Mouse (Mus musculus): ENCODE data around the gene Zfp266. TPM values are rescaled to one million over a fixed set of nuclear protein-coding genes. Genes with fewer than 3 reads are reported as not detected.

Zfp266 gene
- polyA plus RNA-seq, 1 experiment, result 12.1 TPM

DNA sequence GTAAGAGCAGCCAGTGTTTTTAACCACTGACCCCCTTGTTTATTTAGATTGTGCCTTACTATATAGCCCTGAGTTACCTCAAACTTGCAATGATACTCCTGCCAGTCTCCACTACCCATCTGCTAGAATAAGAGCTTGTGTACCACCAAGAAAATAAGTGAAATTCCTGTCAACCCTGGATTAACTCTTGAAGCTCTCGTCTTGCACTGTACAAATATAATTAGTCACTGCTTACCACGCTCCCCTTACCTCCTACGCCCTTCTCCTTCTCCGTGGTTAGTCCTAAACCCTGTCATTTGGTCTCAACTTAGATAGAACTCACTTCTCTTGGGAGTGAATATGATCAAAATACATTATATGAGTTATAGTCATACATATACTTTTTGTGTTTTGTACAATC, 2.5 kb downstream of the Zfp266 start:
- Histone ChIP-seq H3K4me1 (replicated peaks; ENCODE audit: control insufficient read depth, insufficient read depth, low read length) (peaks cover 11% of the 10 kb centered on the region), H3K4me3 (ENCODE audit: control insufficient read depth, insufficient read depth, low read length) (no peak overlapping the region), H3K27me3 (ENCODE audit: control insufficient read depth, insufficient read depth, low read length) (no peaks in the 10 kb centered on the region), H3K36me3 (ENCODE audit: control insufficient read depth, insufficient read depth, low read length) (peaks cover 16% of the 10 kb centered on the region; the same call in 1 of the 2 replicates), H3K27ac (ENCODE audit: control insufficient read depth, insufficient read depth, low read length) (no peak overlapping the region)
- no peak for DNase-seq
- no peak for TF ChIP-seq POLR2A (IDR thresholded peaks at IDR 0.05; ENCODE audit: control insufficient read depth, extremely low read depth, insufficient read depth, low read length, poor library complexity)
- 88% methylated on average over 4 of the region's 4 CpGs for WGBS

DNA sequence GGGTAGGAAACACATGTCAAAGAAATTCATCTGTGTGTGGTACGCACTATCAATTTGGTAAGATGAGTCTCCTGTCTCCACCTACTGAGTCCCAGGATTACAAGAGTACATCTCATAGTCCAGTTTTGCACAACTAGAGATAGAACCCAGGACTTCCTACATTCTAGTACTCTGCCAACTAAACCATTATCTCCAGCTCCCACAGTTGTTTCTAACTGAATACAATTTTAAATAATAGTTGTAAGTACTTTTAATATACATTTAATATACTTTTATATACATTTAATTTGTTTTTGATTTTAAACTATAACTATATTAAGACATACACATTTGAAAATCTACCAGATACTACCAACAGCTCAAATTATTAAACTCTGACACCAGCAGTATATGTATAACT, 3.5 kb downstream of the Zfp266 start:
- Histone ChIP-seq H3K27ac (ENCODE audit: control insufficient read depth, insufficient read depth, low read length) (no peak overlapping the region), H3K27me3 (ENCODE audit: control insufficient read depth, insufficient read depth, low read length) (no peaks in the 10 kb centered on the region), H3K4me3 (ENCODE audit: control insufficient read depth, insufficient read depth, low read length) (no peak overlapping the region), H3K4me1 (replicated peaks; ENCODE audit: control insufficient read depth, insufficient read depth, low read length) (peaks cover 11% of the 10 kb centered on the region), H3K36me3 (ENCODE audit: control insufficient read depth, insufficient read depth, low read length) (peaks cover 22% of the 10 kb centered on the region)
- 95% methylated on average over 1 of the region's 1 CpGs for WGBS
- DNase-seq, result no peak
- TF ChIP-seq CTCF (IDR thresholded peaks at IDR 0.05; ENCODE audit: borderline replicate concordance, control insufficient read depth, extremely low read depth, insufficient read depth, low read length, poor library complexity) (no peak), POLR2A (IDR thresholded peaks at IDR 0.05; ENCODE audit: control insufficient read depth, extremely low read depth, insufficient read depth, low read length, poor library complexity) (no peak)

DNA sequence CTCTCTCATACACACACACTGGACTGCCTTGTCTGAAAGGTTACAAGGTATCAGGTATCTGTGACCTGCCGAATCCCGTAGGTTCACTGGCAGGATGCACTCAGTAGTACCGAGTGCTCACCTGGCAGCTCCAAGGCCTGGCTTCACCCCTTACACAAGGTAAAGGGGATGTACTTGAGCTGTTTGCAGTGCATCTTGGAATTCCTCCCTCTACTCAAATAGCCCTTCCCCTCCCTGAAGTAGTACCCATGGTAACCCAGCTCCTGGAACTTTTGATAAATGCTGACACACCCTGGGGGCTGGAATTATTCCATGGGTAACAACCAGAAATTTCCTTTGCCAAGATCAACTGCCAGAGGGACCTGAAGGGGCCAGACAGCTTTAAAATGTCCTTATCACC, 7.2 kb downstream of the Zfp266 start:
- no peak for TF ChIP-seq CTCF (IDR thresholded peaks at IDR 0.05; ENCODE audit: borderline replicate concordance, control insufficient read depth, extremely low read depth, insufficient read depth, low read length, poor library complexity)
- no peak for TF ChIP-seq POLR2A (IDR thresholded peaks at IDR 0.05; ENCODE audit: control insufficient read depth, extremely low read depth, insufficient read depth, low read length, poor library complexity)
- peaks cover 1% of the 10 kb centered on the region; the same call in 1 of the 2 replicates for H3K4me1 ChIP-seq (replicated peaks; ENCODE audit: control insufficient read depth, insufficient read depth, low read length)
- no peaks in the 10 kb centered on the region for H3K27me3 ChIP-seq (ENCODE audit: control insufficient read depth, insufficient read depth, low read length)
- 92% methylated on average over 3 of the region's 3 CpGs for WGBS
- DNase-seq, result no peak
- H3K4me3 ChIP-seq (ENCODE audit: control insufficient read depth, insufficient read depth, low read length), result no peak overlapping the region
- H3K27ac ChIP-seq (ENCODE audit: control insufficient read depth, insufficient read depth, low read length), result no peak overlapping the region
- peaks cover 22% of the 10 kb centered on the region for H3K36me3 ChIP-seq (ENCODE audit: control insufficient read depth, insufficient read depth, low read length)

DNA sequence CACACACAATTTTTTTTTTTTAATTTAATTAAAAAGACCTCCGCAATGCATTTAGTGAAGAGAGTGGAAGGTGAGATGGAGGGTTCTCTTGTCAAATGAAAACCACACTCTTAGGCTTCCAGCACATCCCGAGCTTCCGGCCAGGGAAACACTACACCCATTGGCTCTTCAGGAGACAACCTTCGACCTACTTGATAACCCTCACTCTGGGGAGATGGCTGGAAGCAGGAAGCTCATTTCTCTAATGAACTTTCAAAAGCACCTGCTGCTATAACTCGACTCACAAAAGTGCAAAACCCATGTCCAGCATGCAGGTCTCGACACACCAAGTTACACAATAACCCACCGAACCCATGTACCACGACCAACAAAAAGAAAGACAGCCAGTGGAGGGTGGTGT, 8.5 kb downstream of the Zfp266 start:
- 93% methylated on average over 8 of the region's 8 CpGs for WGBS

DNA sequence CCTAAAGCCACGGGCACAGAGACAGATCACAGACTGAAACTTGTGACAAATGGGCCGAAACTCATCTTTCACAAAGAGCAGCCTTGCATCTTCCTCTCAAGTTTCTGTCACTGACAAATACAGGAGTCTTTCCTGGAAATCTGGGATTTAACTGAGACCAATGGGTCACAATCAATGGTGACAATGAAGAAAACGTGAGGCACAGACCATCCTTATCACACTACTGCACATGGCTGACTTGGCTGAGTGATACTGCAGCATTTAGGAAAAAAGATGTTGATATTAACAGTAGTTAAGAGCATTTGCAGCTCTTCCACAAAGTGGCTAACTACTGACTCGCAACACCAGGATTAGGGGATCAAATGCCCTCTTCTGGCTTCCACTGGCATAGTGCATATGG, 9.6 kb downstream of the Zfp266 start:
- Histone ChIP-seq H3K36me3 (ENCODE audit: control insufficient read depth, insufficient read depth, low read length) (peaks cover 25% of the 10 kb centered on the region), H3K4me1 (replicated peaks; ENCODE audit: control insufficient read depth, insufficient read depth, low read length) (no peaks in the 10 kb centered on the region), H3K27me3 (ENCODE audit: control insufficient read depth, insufficient read depth, low read length) (no peaks in the 10 kb centered on the region), H3K4me3 (ENCODE audit: control insufficient read depth, insufficient read depth, low read length) (no peak overlapping the region), H3K27ac (ENCODE audit: control insufficient read depth, insufficient read depth, low read length) (no peak overlapping the region)
- DNase-seq, result no peak
- TF ChIP-seq POLR2A (IDR thresholded peaks at IDR 0.05; ENCODE audit: control insufficient read depth, extremely low read depth, insufficient read depth, low read length, poor library complexity) (no peak), CTCF (IDR thresholded peaks at IDR 0.05; ENCODE audit: borderline replicate concordance, control insufficient read depth, extremely low read depth, insufficient read depth, low read length, poor library complexity) (no peak)
- 94% methylated on average over 4 of the region's 4 CpGs for WGBS

More for the DNA sequence above, 8.5 kb downstream of the Zfp266 start:
- no peaks in the 10 kb centered on the region for H3K27me3 ChIP-seq (ENCODE audit: control insufficient read depth, insufficient read depth, low read length)
- H3K4me1 ChIP-seq (replicated peaks; ENCODE audit: control insufficient read depth, insufficient read depth, low read length), result no peaks in the 10 kb centered on the region
- TF ChIP-seq POLR2A (IDR thresholded peaks at IDR 0.05; ENCODE audit: control insufficient read depth, extremely low read depth, insufficient read depth, low read length, poor library complexity) (no peak), CTCF (IDR thresholded peaks at IDR 0.05; ENCODE audit: borderline replicate concordance, control insufficient read depth, extremely low read depth, insufficient read depth, low read length, poor library complexity) (no peak)
- no peak for DNase-seq
- no peak overlapping the region for H3K27ac ChIP-seq (ENCODE audit: control insufficient read depth, insufficient read depth, low read length)
- H3K36me3 ChIP-seq (ENCODE audit: control insufficient read depth, insufficient read depth, low read length), result peaks cover 22% of the 10 kb centered on the region
- H3K4me3 ChIP-seq (ENCODE audit: control insufficient read depth, insufficient read depth, low read length), result no peak overlapping the region

DNA sequence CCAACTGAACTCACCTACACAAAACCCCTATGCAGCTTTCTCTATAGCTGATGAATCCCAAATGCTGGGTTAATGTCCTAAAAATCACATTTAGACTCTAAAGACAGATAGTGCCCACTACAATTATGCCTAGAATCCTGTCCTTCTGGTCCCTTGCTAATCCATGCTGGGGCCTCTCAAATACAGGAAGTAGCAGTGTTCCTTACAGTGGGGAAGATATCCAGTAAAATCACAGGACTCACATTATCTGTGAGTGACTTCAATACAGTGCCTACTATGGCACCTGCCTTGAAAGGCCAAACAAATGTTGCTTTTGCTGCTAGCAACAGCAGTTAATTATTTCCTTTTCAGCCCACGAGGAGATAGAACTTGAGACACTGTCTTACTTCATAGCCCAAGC, 10.9 kb downstream of the Zfp266 start:
- DNase-seq, result no peak
- Histone ChIP-seq H3K4me1 (replicated peaks; ENCODE audit: control insufficient read depth, insufficient read depth, low read length) (no peaks in the 10 kb centered on the region), H3K27ac (ENCODE audit: control insufficient read depth, insufficient read depth, low read length) (no peak overlapping the region), H3K27me3 (ENCODE audit: control insufficient read depth, insufficient read depth, low read length) (no peaks in the 10 kb centered on the region), H3K4me3 (ENCODE audit: control insufficient read depth, insufficient read depth, low read length) (no peak overlapping the region), H3K36me3 (ENCODE audit: control insufficient read depth, insufficient read depth, low read length) (peaks cover 32% of the 10 kb centered on the region)
- WGBS, result 86% methylated on average over 1 of the region's 1 CpGs
- TF ChIP-seq CTCF (IDR thresholded peaks at IDR 0.05; ENCODE audit: borderline replicate concordance, control insufficient read depth, extremely low read depth, insufficient read depth, low read length, poor library complexity) (no peak), POLR2A (IDR thresholded peaks at IDR 0.05; ENCODE audit: control insufficient read depth, extremely low read depth, insufficient read depth, low read length, poor library complexity) (no peak)

DNA sequence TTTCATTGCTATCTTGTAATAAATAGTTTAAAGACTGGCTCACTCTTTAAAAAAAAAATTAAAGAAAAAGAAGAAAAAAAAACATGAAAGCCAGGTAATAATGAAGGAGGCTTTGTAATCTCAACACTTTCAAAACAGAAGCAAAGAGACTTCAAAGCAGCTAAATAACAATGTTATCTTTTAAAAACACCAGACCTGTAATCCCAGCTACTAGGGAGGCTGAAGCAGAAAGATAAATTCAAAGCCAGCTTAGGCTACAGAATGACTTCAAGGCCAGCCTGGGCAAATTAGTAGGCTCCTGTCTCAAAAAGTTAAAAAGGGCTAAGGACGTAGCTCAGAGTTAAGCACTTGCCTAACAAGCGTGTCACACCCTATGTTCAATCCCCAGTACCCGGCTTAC, 11.5 kb downstream of the Zfp266 start:
- WGBS, result 100% methylated on average over 3 of the region's 3 CpGs
- Histone ChIP-seq H3K36me3 (ENCODE audit: control insufficient read depth, insufficient read depth, low read length) (peaks cover 34% of the 10 kb centered on the region), H3K4me1 (replicated peaks; ENCODE audit: control insufficient read depth, insufficient read depth, low read length) (no peaks in the 10 kb centered on the region), H3K27me3 (ENCODE audit: control insufficient read depth, insufficient read depth, low read length) (no peaks in the 10 kb centered on the region), H3K4me3 (ENCODE audit: control insufficient read depth, insufficient read depth, low read length) (no peak overlapping the region), H3K27ac (ENCODE audit: control insufficient read depth, insufficient read depth, low read length) (no peak overlapping the region)
- DNase-seq, result no peak
- TF ChIP-seq POLR2A (IDR thresholded peaks at IDR 0.05; ENCODE audit: control insufficient read depth, extremely low read depth, insufficient read depth, low read length, poor library complexity), result no peak
- no peak for TF ChIP-seq CTCF (IDR thresholded peaks at IDR 0.05; ENCODE audit: borderline replicate concordance, control insufficient read depth, extremely low read depth, insufficient read depth, low read length, poor library complexity)

All from thymus, adult 2 months (tissue).